Comparison of ENCODE assay signal across 9 mouse cellular contexts in the genomic region with DNA sequence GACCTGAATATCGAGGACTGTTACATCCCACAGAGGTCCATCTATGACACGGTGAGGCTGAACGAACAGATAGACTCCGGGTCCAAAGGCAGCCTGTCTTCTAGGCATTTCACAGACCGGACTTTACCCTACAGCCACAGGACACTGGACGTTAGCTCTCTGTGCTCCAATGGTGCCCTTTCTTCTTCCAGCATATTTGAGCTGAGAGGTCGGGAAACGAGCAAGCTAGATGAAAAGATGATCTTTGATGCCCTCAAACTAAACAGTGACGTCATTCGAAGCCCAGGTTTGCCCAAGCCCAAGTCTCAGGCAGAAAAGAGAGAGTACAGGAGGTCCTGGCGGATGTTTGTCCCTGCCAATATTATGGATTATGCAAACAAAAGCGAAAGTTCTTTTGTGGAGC.
DNase-seq lines count a peak whose midpoint lies in the region; ATAC-seq and TF ChIP-seq lines count a peak whose summit lies in the region.
"Had no signal": no experiment of that assay in that cellular context is flagged by ENCODE, and none has a peak within 500 bp of the region (broad histone marks: within the 10 kb centered on the region; RNA-seq: fewer than 3 reads in every experiment).

No protein-coding gene starts in this region.

- peaks cover 10% of the 10 kb centered on the region for H3K4me1 ChIP-seq in forebrain, embryonic 11.5 days (replicated peaks; ENCODE audit: control insufficient read depth, insufficient read depth, low read length)
- peaks cover 14% of the 10 kb centered on the region for H3K4me1 ChIP-seq in lung, postnatal 0 days (ENCODE audit: insufficient read depth, low read depth, low read length)

- no peak for TF ChIP-seq CTCF in brain, embryonic 14.5 days (IDR thresholded peaks at IDR 0.05; ENCODE audit: borderline replicate concordance, extremely low read depth, insufficient read depth, insufficient read length)
- no peak for TF ChIP-seq CTCF in lung, postnatal 0 days (IDR thresholded peaks at IDR 0.05)

- H3K27me3 ChIP-seq in forebrain, embryonic 11.5 days (ENCODE audit: control insufficient read depth, insufficient read depth, low read length): no peaks in the 10 kb centered on the region
- H3K27me3 ChIP-seq in lung, postnatal 0 days (replicated peaks; ENCODE audit: insufficient read depth, low read length): no peaks in the 10 kb centered on the region
- H3K27me3 ChIP-seq: Patski had no signal

- TF ChIP-seq POLR2A in brain, embryonic 14.5 days (IDR thresholded peaks at IDR 0.05; ENCODE audit: borderline replicate concordance, extremely low read depth, insufficient read depth, insufficient read length, poor library complexity, severe bottlenecking): no peak

- TF ChIP-seq EP300 in lung, postnatal 0 days (IDR thresholded peaks at IDR 0.05): no peak

- no peak overlapping the region for H3K27ac ChIP-seq in forebrain, embryonic 11.5 days (ENCODE audit: low read depth, low read length)
- H3K27ac ChIP-seq in lung, postnatal 0 days (ENCODE audit: low read length): no peak overlapping the region

- no peak overlapping the region for H3K9ac ChIP-seq in forebrain, embryonic 11.5 days (ENCODE audit: low read length)
- 0 out of 2 replicates have a peak overlapping the region, but pooled peaks have one; percentile 34 for H3K9ac ChIP-seq in lung, postnatal 0 days (replicated peaks; ENCODE audit: low read depth)

- H3K36me3 ChIP-seq in forebrain, embryonic 11.5 days (ENCODE audit: control insufficient read depth, insufficient read depth, low read length): no peaks in the 10 kb centered on the region
- H3K36me3 ChIP-seq in lung, postnatal 0 days (ENCODE audit: insufficient read depth, low read length): no peaks in the 10 kb centered on the region

- DNase-seq in brain, embryonic 14.5 days (ENCODE audit: low read depth): peak; percentile 43
- DNase-seq in forebrain, embryonic 11.5 days (ENCODE audit: low spot score): no peak
- DNase-seq in kidney, adult 11 months: peak; percentile 68
- DNase-seq in lung, postnatal 0 days (ENCODE audit: low spot score): peak; percentile 26
- no peak for DNase-seq in urinary bladder, postnatal 14 days (ENCODE audit: low spot score)
- DNase-seq in left cerebral cortex, postnatal 4 days: no peak
- DNase-seq in frontal cortex, postnatal 14 days (ENCODE audit: low spot score in 2 of 2): no peak
- DNase-seq in frontal cortex, postnatal 10 days (ENCODE audit: low spot score in 2 of 2): no peak

- intact Hi-C loops in left cerebral cortex, postnatal 4 days (cut with DNase I): no loop called here

- 0 out of 2 replicates have a peak, but pooled peaks have one; percentile 10 for ATAC-seq in forebrain, embryonic 11.5 days (replicated peaks; ENCODE audit: low FRiP score)
- ATAC-seq in lung, postnatal 0 days: peak; percentile 15; the same call in 1 of the 2 replicates
- ATAC-seq: Patski had no signal

- no peaks in the 10 kb centered on the region for H3K9me3 ChIP-seq in forebrain, embryonic 11.5 days (ENCODE audit: control insufficient read depth, low read length)
- no peaks in the 10 kb centered on the region for H3K9me3 ChIP-seq in lung, postnatal 0 days (ENCODE audit: low read length)

- peak overlapping the region; percentile 81; the same call in 1 of the 2 replicates for H3K4me2 ChIP-seq in forebrain, embryonic 11.5 days (ENCODE audit: low read depth, low read length, severe bottlenecking)
- H3K4me2 ChIP-seq in lung, postnatal 0 days (replicated peaks; ENCODE audit: low read depth, low read length): peak overlapping the region; percentile 82

- H3K4me3 ChIP-seq in forebrain, embryonic 11.5 days (ENCODE audit: low read depth, low read length): no peak overlapping the region; the same call in 1 of the 2 replicates
- H3K4me3 ChIP-seq in lung, postnatal 0 days (ENCODE audit: low read depth, low read length): peak overlapping the region; percentile 53

- 43% methylated on average over 12 of the region's 12 CpGs for WGBS in forebrain, embryonic 11.5 days
- 24% methylated on average over 12 of the region's 12 CpGs for WGBS in lung, postnatal 0 days

Comparison
In these comparisons a context has a peak if more than half of its experiments do, and no peak if none do; other contexts are left out.
1. DNase-seq: peak in brain, embryonic 14.5 days (single experiment), kidney, adult 11 months (single experiment) and lung, postnatal 0 days (single experiment); none in forebrain, embryonic 11.5 days (single experiment), urinary bladder, postnatal 14 days (single experiment), left cerebral cortex, postnatal 4 days (single experiment), frontal cortex, postnatal 14 days (0 of 2) and frontal cortex, postnatal 10 days (0 of 2).